Mouse (Mus musculus) pancreas, adult 10 weeks (tissue): ENCODE results near the gene Erp29. TPM values are rescaled to one million over a fixed set of nuclear protein-coding genes. Genes with fewer than 3 reads are reported as not detected.

Experiments used
- polyA plus RNA-seq: library from polyadenylated mRNA; stranded (reverse); fragments of 350-450 nt; fragmentation: Illumina TruSeq; extraction: RNeasy Lipid Tissue Mini Kit (QIAGEN cat#74804); gene quantifications from one replicate; pipeline ENCODE4 v1.2.3, GENCODE M21; 2015; ENCODE audit warnings: low read depth, low replicate concordance; ENCODE audit not compliant: insufficient read depth

Gene Erp29
- 48.1 TPM for polyA plus RNA-seq

GRCm38 (mm10) chr5:121452026-121452869 lies at the start of gene Erp29:
TSS of gene Erp29 (minus strand) at chr5:121452506.

GRCm38 (mm10) chr5:121451644-121452025 lies 671 bp downstream of the Erp29 start, which contains the start of gene Tmem116:
TSS of gene Tmem116 (plus strand) at chr5:121451893.

GRCm38 (mm10) chr5:121397187-121398145 lies 54.8 kb downstream of the Erp29 start, which contains the start of gene Naa25:
TSS of gene Naa25 (plus strand) at chr5:121397936.

GRCm38 (mm10) chr5:121385461-121386119 lies 66.7 kb downstream of the Erp29 start, which contains the start of gene Trafd1:
TSS of gene Trafd1 (minus strand) at chr5:121385632.

Other genes starting within 250 kb of the Erp29 start
- gene Rpl6, start 248.0 kb downstream of the Erp29 start, polyA plus RNA-seq: 693 TPM
- 6.6 TPM for gene Hectd4, start 232.3 kb downstream of the Erp29 start, polyA plus RNA-seq
- gene Trafd1, start 66.9 kb downstream of the Erp29 start, polyA plus RNA-seq: 23.5 TPM
- 5.3 TPM for gene Naa25, start 54.6 kb downstream of the Erp29 start, polyA plus RNA-seq
- gene Tmem116, start 613 bp downstream of the Erp29 start, polyA plus RNA-seq: 3.5 TPM
- not detected for gene Adam1b, start 50.9 kb upstream of the Erp29 start, polyA plus RNA-seq
- gene Adam1a, start 93.0 kb upstream of the Erp29 start, polyA plus RNA-seq: 1.7 TPM
- gene Gm42878, start 93.0 kb upstream of the Erp29 start, polyA plus RNA-seq: not detected
- gene Mapkapk5, start 93.4 kb upstream of the Erp29 start, polyA plus RNA-seq: 25.2 TPM
- gene Aldh2, start 141.3 kb upstream of the Erp29 start, polyA plus RNA-seq: 72.9 TPM
- 1.9 TPM for gene Acad12, start 166.4 kb upstream of the Erp29 start, polyA plus RNA-seq
- 2.4 TPM for gene Acad10, start 208.0 kb upstream of the Erp29 start, polyA plus RNA-seq
- 11.1 TPM for gene Brap, start 208.1 kb upstream of the Erp29 start, polyA plus RNA-seq